Mouse (Mus musculus) midbrain, embryonic 12.5 days (tissue): ENCODE measurements around the gene Sdcbp2. TPM values are rescaled to one million over a fixed set of nuclear protein-coding genes. Genes with fewer than 3 reads are reported as not detected.
A peak's percentile ranks its signal among the peaks of the same experiment; 100 is the strongest.
"Not testable (repeated sequence)": the region's sequence is repeated elsewhere in the genome, so short reads cannot be mapped to it uniquely, and the experiment has no call there.

Experiments
- ATAC-seq: fragments of 200-750 bp; cut with Nextera tagmentation; 2 replicates; pipeline ENCODE4 v1.8.0; 2017; ENCODE audit warnings: low read depth, moderate TSS enrichment, moderate library complexity; ENCODE audit not compliant: low FRiP score
- H3K27ac ChIP-seq: fragments of 300-500 bp; sonication (generic); replicated peaks from 2 replicates; pipeline ENCODE4 v1.5.1; 2016; ENCODE audit warnings: mild to moderate bottlenecking
- H3K27me3 ChIP-seq: fragments of 300-500 bp; sonication (generic); 2 replicates; pipeline ENCODE4 v1.6.1; 2016; ENCODE audit warnings: mild to moderate bottlenecking
- H3K36me3 ChIP-seq: fragments of 300-500 bp; sonication (generic); 2 replicates; pipeline ENCODE4 v1.6.1; 2016
- H3K4me1 ChIP-seq: fragments of 300-500 bp; sonication (generic); 2 replicates; pipeline ENCODE4 v1.6.1; 2016
- H3K4me2 ChIP-seq: fragments of 300-500 bp; sonication (generic); replicated peaks from 2 replicates; pipeline ENCODE4 v1.6.1; 2016; ENCODE audit warnings: mild to moderate bottlenecking, moderate library complexity
- H3K4me3 ChIP-seq: fragments of 300-500 bp; sonication (generic); 2 replicates; pipeline ENCODE4 v1.5.1; 2016; ENCODE audit warnings: mild to moderate bottlenecking
- H3K9ac ChIP-seq: fragments of 300-500 bp; sonication (generic); replicated peaks from 2 replicates; pipeline ENCODE4 v1.6.1; 2016; ENCODE audit warnings: mild to moderate bottlenecking, moderate library complexity
- H3K9me3 ChIP-seq: fragments of 300-500 bp; sonication (generic); 2 replicates; pipeline ENCODE4 v1.6.1; 2016; ENCODE audit warnings: mild to moderate bottlenecking
- WGBS: fragments of 180-500 bp; shearing (Covaris S2); methylation state at CpG from one replicate; pipeline ENCODE4 v1.1.7; 2016; 5-methylcytosine and 5-hydroxymethylcytosine counted together
- polyA plus RNA-seq: library from polyadenylated mRNA; unstranded; fragments of >200 nt; fragmentation: Nextera tagmentation; extraction: Ambion mirVana; gene quantifications from 2 replicates; pipeline ENCODE4 v1.2.1, GENCODE M21; 2016

Sdcbp2 gene
- polyA plus RNA-seq, 1 experiment from 2014 or later, result 0.50 TPM

DNA sequence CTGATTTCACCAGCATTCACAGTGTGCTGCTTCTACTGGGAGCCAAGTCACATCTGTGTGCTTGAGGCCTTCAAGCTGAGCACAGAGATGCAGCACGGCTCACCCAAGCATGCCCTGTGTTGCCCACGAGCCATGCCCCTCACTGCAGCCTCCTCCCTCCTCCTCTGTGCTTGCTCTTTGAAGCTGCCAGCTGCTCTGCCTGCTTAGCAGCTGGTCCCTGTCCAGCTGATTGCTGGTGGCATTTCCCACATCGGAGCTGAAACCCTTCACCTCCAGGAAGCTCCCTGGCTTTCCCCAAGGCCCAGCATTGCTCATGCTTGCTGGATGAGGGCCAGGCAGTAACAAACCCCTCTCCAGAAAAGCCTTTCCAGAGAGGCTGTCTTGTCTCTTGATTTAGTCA, 37.6 kb downstream of the Sdcbp2 start:
- Histone ChIP-seq H3K4me2 (no peak overlapping the region), H3K9me3 (no peaks in the 10 kb centered on the region), H3K4me1 (peaks cover 16% of the 10 kb centered on the region), H3K27me3 (no peaks in the 10 kb centered on the region), H3K4me3 (no peak overlapping the region), H3K27ac (no peak overlapping the region), H3K36me3 (no peaks in the 10 kb centered on the region), H3K9ac (0 out of 2 replicates have a peak overlapping the region, but pooled peaks have one; percentile 16)
- peak; percentile 36; the same call in 1 of the 2 replicates for ATAC-seq
- 58% methylated on average over 3 of the region's 3 CpGs for WGBS

DNA sequence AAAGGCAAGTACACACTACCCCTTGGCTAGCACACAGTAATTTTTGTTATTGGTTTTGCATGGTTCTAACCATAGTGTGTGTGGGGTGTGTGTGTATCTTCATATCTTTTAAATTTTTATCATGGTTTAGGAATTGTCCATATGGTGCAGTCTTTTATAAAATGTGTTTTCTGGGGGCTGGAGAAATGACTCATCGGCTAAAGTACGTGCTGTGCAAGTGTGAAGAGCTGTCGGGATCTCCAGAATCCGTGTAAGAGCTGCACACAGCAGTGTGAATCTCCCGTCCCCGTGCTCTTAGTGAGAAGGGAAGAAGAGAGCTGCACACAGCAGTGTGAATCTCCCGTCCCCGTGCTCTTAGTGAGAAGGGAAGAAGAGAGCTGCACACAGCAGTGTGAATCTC, 43.4 kb downstream of the Sdcbp2 start:
- not testable (repeated sequence) for H3K4me3 ChIP-seq, H3K36me3 ChIP-seq, H3K4me1 ChIP-seq, ATAC-seq, H3K27me3 ChIP-seq, H3K9me3 ChIP-seq, H3K4me2 ChIP-seq, H3K9ac ChIP-seq, H3K27ac ChIP-seq
- 86% methylated on average over 6 of the region's 8 CpGs for WGBS

DNA sequence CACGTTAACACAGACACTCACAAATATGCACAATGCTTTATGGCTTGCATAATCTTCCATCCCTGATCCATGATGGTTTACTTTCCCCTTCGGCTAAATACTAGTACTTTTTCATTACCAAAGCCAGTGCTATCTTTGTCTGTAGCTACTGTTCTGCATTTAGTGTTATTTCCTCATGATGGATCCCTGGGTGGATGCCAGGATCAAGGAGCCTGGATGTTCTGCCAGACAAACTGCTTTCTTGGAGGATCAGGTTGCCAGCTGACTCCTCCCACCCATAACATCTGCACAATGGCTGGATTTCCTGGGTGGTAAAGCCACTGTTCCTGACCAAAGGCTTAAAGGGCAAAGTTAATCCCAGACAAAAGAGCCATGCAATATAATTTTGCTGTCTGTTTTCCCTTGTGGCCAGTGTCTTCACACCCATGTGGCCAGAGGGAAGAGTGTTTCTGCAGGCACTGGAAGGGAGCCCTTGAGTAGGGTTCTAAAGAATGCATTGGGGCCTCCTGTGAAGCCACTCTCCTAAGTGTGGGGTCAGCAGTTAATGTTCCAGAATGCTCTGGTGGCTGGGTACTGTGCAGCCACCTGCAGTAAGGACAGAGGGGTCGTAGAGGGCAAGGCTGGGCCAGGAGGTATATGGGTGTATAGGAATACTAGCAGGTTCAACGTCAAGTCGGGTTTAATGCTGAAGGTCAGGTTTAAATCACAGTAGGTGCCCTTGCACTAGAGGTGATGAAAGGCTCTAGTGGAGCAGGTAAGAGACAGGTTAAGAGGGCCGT, 44.3 kb downstream of the Sdcbp2 start:
- Histone ChIP-seq H3K4me1 (peaks cover 5% of the 10 kb centered on the region; the same call in 1 of the 2 replicates), H3K9me3 (no peaks in the 10 kb centered on the region), H3K9ac (no peak overlapping the region), H3K27ac (no peak overlapping the region), H3K4me3 (no peak overlapping the region), H3K4me2 (no peak overlapping the region), H3K36me3 (no peaks in the 10 kb centered on the region), H3K27me3 (no peaks in the 10 kb centered on the region)
- no peak for ATAC-seq
- 76% methylated on average over 6 of the region's 6 CpGs for WGBS

DNA sequence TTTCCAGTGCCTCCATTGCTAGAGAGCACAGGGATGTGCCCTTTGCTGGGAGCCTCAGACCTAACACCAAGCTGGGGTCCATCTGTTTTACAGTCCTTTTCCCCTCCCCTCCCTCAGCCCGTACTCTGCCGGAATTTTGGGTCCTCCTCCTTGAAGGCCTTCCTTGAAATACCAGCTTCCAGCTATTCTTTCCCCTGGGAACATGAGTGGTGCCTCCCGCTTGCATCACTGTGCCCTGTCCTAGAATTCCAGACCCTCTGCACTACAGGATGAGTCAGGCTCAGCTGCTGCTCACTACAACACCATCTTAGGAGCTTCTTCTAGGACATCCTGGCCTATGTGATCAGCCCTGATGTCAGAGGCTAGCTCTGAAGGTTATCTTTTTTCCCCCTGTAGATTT, 51.4 kb downstream of the Sdcbp2 start:
- Histone ChIP-seq H3K4me3 (no peak overlapping the region), H3K27me3 (no peaks in the 10 kb centered on the region; the same call in 1 of the 2 replicates), H3K9ac (no peak overlapping the region), H3K27ac (no peak overlapping the region), H3K9me3 (no peaks in the 10 kb centered on the region), H3K36me3 (no peaks in the 10 kb centered on the region), H3K4me2 (no peak overlapping the region), H3K4me1 (no peaks in the 10 kb centered on the region)
- ATAC-seq, result no peak
- WGBS, result 66% methylated on average over 3 of the region's 3 CpGs

DNA sequence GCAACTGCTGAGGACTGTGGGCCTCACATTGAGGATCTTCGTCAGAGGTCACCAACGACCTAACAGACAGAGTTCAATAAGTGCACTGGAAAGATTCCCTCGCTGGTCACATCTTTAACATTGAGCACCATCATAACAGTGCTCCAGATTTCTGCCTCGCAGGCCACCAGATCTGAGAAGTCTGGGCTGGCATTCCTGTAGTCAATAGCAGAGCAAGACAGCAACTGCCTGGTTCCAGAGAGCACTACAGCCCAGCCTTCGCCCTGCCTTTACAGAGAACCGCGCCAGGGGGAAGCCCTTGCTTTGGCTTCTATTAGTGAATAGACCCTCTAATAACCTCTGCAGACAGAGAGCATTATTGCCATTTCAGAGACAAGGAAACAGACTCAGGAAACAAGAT, 53.9 kb downstream of the Sdcbp2 start:
- H3K9ac ChIP-seq, result no peak overlapping the region
- no peaks in the 10 kb centered on the region for H3K36me3 ChIP-seq
- 91% methylated on average over 7 of the region's 7 CpGs for WGBS
- no peak overlapping the region for H3K27ac ChIP-seq
- peaks cover 17% of the 10 kb centered on the region for H3K27me3 ChIP-seq
- H3K9me3 ChIP-seq, result no peaks in the 10 kb centered on the region
- H3K4me3 ChIP-seq, result no peak overlapping the region
- H3K4me2 ChIP-seq, result no peak overlapping the region
- peaks cover 1% of the 10 kb centered on the region for H3K4me1 ChIP-seq
- no peak for ATAC-seq

DNA sequence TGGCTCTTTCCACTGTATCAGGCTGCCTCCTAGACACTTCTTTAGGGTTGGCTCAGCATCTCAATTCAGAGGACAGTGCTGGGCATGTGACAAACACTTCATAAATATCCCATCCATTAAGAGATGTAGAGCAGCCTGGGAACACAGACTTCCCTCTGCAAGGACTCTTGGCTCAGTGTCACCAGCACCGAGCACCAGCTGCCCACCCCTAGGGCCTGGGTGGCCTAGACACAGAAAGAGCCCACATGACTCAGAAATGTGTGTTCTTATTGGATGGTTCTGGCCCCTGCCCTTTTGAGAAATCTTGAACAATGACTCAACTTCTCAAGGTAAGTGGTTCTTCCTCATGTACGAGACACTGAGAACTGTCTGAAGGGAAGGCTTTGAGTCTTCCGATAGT, 55.6 kb downstream of the Sdcbp2 start:
- ATAC-seq, result no peak
- Histone ChIP-seq H3K36me3 (no peaks in the 10 kb centered on the region), H3K9ac (no peak overlapping the region), H3K4me3 (no peak overlapping the region), H3K4me2 (no peak overlapping the region), H3K27me3 (peaks cover 23% of the 10 kb centered on the region), H3K9me3 (no peaks in the 10 kb centered on the region), H3K4me1 (peaks cover 7% of the 10 kb centered on the region), H3K27ac (no peak overlapping the region)
- WGBS, result 83% methylated on average over 3 of the region's 3 CpGs

DNA sequence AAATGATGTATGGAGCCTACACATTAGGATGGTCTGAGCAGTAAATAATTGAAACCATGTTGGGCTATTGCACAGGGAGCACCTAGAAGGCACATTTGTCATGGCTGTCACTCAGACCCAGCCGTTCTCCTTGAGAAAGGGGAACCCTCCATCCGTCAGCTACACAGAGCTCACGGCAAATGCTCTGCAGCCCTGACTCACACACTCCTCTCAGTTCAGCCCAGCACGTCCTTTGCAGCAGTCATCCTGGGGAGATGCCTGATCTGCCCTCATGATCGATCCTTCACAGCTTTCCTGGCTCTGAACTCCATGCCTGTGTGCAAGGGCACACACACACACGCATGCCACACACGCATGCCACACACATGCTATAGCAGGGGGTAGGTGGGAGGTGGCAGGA, 56.9 kb downstream of the Sdcbp2 start:
- Histone ChIP-seq H3K9me3 (no peaks in the 10 kb centered on the region), H3K27ac (no peak overlapping the region), H3K4me1 (peaks cover 8% of the 10 kb centered on the region), H3K9ac (no peak overlapping the region), H3K36me3 (no peaks in the 10 kb centered on the region), H3K4me2 (no peak overlapping the region), H3K27me3 (peaks cover 34% of the 10 kb centered on the region), H3K4me3 (no peak overlapping the region)
- WGBS, result 72% methylated on average over 7 of the region's 7 CpGs
- ATAC-seq, result no peak

DNA sequence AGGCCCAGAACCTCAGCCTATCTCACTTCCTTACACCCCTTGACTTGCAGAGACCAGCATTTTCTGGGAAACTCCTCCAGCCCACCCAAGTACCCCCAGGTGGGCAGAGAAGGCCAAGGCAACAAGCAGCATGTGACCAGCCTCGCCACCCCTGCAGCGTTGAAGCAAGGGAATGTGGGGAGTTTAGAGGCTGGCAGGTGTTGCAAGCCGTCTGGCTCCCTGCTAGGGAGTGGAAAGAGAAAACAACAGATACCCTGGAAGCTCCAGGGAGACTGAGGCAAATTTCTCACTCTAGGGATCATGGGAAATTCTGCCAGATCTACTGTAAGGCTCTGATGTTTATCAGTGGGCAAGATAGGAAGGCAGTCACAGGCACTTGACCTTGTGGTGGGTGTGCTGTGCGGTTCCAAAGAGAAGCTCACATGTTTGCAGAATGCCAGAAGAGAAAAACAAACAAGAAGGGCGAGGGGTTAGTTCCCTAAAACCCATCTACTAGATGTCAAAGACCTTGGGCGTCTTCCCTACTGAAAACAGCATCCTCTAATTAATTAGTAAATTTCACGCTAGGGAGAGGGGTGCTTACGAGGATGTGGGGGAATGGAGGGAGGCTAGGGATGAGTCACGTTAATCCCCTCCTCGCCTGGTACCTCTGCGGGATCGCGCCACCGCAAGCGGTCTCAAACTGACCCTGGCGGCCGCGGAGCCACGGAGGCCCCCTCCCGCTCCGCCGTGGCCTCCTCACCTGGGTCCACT, 59.2 kb downstream of the Sdcbp2 start:
- Histone ChIP-seq H3K9me3 (no peaks in the 10 kb centered on the region), H3K36me3 (no peaks in the 10 kb centered on the region), H3K9ac (peak overlapping the region; percentile 66), H3K4me1 (peaks cover 8% of the 10 kb centered on the region), H3K4me3 (peak overlapping the region; percentile 68), H3K27ac (peak overlapping the region; percentile 72), H3K27me3 (peaks cover 34% of the 10 kb centered on the region), H3K4me2 (peak overlapping the region; percentile 93)
- WGBS, result 2% methylated on average over 22 of the region's 22 CpGs
- ATAC-seq, result peak; percentile 0

DNA sequence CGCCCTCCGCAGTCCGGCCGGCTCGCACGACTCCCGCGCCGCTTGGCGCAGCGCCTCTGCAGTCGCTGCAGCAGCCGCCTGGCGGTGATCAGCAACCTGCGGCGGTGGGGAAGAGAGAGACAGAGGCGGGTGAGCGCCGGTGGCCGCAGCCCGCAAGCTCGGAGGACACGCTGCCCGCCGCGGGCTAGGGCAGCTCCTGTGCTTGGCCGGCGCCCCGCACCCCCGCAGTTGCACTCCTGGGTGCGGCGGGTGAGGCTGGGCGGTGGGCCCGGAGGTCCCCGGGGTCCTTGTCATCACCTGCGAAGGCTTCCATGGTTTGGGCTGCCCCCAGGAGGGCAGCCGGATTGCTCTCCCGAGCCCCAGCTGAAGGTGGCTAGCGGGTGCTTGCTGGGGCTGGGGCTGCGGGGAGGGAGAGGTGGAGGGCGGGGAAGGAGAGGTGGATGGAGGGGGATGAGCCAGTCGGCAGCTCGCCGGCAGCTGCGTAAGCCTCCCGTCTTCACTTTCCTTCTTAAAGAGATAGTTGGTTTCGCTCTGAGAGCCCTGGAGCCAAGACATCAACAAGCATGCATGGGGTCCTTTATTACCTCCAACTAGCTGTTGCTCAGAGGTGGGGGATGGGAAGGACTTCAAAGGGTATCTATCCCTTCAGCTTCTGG, 59.9 kb downstream of the Sdcbp2 start, which contains the start of gene Snph:
TSS of gene Snph (minus strand) at position 435 of the 656 bp plus-strand sequence.
- H3K9ac ChIP-seq, result peak within 1 kb of the TSS; percentile 66
- H3K4me2 ChIP-seq, result peak within 1 kb of the TSS; percentile 93
- H3K27ac ChIP-seq, result peak within 1 kb of the TSS; percentile 72
- H3K4me1 ChIP-seq, result peaks cover 8% of the 10 kb centered on the region
- peaks cover 34% of the 10 kb centered on the region for H3K27me3 ChIP-seq
- peak within 1 kb of the TSS; percentile 68 for H3K4me3 ChIP-seq
- no peaks in the 10 kb centered on the region for H3K36me3 ChIP-seq
- peak; percentile 87 for ATAC-seq
- under 1% methylated on average over 44 of the region's 47 CpGs for WGBS
- H3K9me3 ChIP-seq, result no peaks in the 10 kb centered on the region

DNA sequence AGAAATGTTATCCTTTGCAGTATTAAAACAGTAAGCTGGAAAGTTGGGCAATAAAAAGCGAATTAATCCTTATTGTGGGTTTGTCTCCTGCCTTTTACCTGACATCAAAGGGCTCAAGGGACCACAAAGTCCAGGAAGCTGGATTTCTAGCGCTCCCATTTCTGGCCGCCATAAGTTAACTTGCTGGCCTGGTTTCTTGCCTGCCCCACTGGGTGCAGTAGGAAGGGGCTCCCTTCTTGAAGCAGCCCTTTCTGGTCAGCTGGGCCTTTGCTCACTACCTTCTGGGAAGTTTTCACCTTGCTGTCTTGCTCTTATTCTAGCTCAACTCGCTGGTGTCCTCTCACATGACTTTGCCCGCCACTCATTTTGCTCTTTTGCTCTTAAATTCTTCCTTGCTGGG, 60.6 kb downstream of the Sdcbp2 start:
- H3K9me3 ChIP-seq, result no peaks in the 10 kb centered on the region
- peak overlapping the region; percentile 68; the same call in 1 of the 2 replicates for H3K4me3 ChIP-seq
- H3K4me1 ChIP-seq, result peaks cover 8% of the 10 kb centered on the region
- no peak overlapping the region for H3K9ac ChIP-seq
- ATAC-seq, result no peak
- WGBS, result 29% methylated on average over 5 of the region's 5 CpGs
- H3K4me2 ChIP-seq, result peak overlapping the region; percentile 93; the same call in 1 of the 2 replicates
- no peak overlapping the region for H3K27ac ChIP-seq
- no peaks in the 10 kb centered on the region for H3K36me3 ChIP-seq
- peaks cover 34% of the 10 kb centered on the region for H3K27me3 ChIP-seq

DNA sequence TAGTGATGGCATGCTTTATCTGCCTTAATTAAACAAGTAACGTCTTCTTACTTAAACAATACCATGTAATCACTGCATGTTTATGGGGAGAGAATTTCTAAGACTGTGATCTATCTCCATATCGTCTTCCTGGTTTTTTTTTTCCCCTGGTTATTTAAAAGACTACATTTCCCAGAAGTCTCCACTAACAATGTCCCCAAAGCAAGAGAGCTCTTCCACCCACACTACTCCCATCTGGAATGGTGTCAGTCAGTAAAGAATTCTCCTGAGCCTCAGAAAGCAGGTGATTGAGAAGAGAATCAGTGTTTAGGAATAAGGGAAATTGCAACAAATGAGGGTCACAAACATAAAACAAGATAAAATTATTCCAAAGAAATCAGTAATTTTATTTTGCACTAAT, 62.5 kb downstream of the Sdcbp2 start:
- H3K4me3 ChIP-seq, result no peak overlapping the region
- WGBS, result 36% methylated on average over 2 of the region's 2 CpGs
- no peak overlapping the region for H3K9ac ChIP-seq
- ATAC-seq, result no peak
- peaks cover 8% of the 10 kb centered on the region for H3K4me1 ChIP-seq
- no peak overlapping the region for H3K4me2 ChIP-seq
- no peaks in the 10 kb centered on the region for H3K36me3 ChIP-seq
- H3K9me3 ChIP-seq, result no peaks in the 10 kb centered on the region
- no peak overlapping the region for H3K27ac ChIP-seq
- peaks cover 29% of the 10 kb centered on the region for H3K27me3 ChIP-seq
